Mouse (Mus musculus) kidney, embryonic 15.5 days (tissue): Measurements from ENCODE around the gene Zfp963. TPM values are rescaled to one million over a fixed set of nuclear protein-coding genes. Genes with fewer than 3 reads are reported as not detected.

ENCODE experiments used
- ATAC-seq: fragments of 200-750 bp; cut with Nextera tagmentation; replicated peaks from 2 replicates; pipeline ENCODE4 v1.8.0; 2017; ENCODE audit warnings: moderate TSS enrichment; ENCODE audit not compliant: low FRiP score
- H3K27ac ChIP-seq: fragments of 300-500 bp; sonication (generic); 2 replicates; pipeline ENCODE4 v1.5.1; 2015; ENCODE audit warnings: mild to moderate bottlenecking, inconsistent platforms
- H3K27me3 ChIP-seq: fragments of 300-500 bp; sonication (generic); 2 replicates; pipeline ENCODE4 v1.6.1; 2015; ENCODE audit warnings: inconsistent platforms
- H3K36me3 ChIP-seq: fragments of 300-500 bp; sonication (generic); 2 replicates; pipeline ENCODE4 v1.6.1; 2015; ENCODE audit warnings: inconsistent platforms
- H3K4me1 ChIP-seq: fragments of 300-500 bp; sonication (generic); 2 replicates; pipeline ENCODE4 v1.6.1; 2015; ENCODE audit warnings: inconsistent platforms
- H3K4me2 ChIP-seq: fragments of 300-500 bp; sonication (generic); 2 replicates; pipeline ENCODE4 v1.6.1; 2015; ENCODE audit warnings: moderate library complexity, mild to moderate bottlenecking, inconsistent platforms
- H3K4me3 ChIP-seq: fragments of 300-500 bp; sonication (generic); replicated peaks from 2 replicates; pipeline ENCODE4 v1.5.1; 2015; ENCODE audit warnings: mild to moderate bottlenecking, inconsistent platforms
- H3K9ac ChIP-seq: fragments of 300-500 bp; sonication (generic); 2 replicates; pipeline ENCODE4 v1.6.1; 2015; ENCODE audit warnings: mild to moderate bottlenecking, inconsistent platforms
- H3K9me3 ChIP-seq: fragments of 300-500 bp; sonication (generic); replicated peaks from 2 replicates; pipeline ENCODE4 v1.6.1; 2016; ENCODE audit warnings: inconsistent platforms
- WGBS: fragments of 180-500 bp; shearing (Covaris S2); methylation state at CpG from one replicate; pipeline ENCODE4 v1.1.7; 2015; ENCODE audit warnings: mixed read lengths; 5-methylcytosine and 5-hydroxymethylcytosine counted together
- polyA plus RNA-seq: library from polyadenylated mRNA; unstranded; fragments of >200 nt; fragmentation: Nextera tagmentation; extraction: Ambion mirVana; gene quantifications from 2 replicates; pipeline ENCODE4 v1.2.1, GENCODE M21; 2015

The Zfp963 gene
- polyA plus RNA-seq, 1 experiment from 2014 or later, result 5.7 TPM

- Histone ChIP-seq H3K4me1 (peaks cover 27% of the 10 kb centered on the region), H3K4me3 (no peak overlapping the region), H3K4me2 (no peak overlapping the region), H3K9ac (no peak overlapping the region), H3K27me3 (no peaks in the 10 kb centered on the region), H3K27ac (no peak overlapping the region), H3K36me3 (peaks cover 10% of the 10 kb centered on the region), H3K9me3 (no peaks in the 10 kb centered on the region)
- ATAC-seq, result no peak
- 86% methylated on average over 5 of the region's 5 CpGs for WGBS
These were observed 39.3 kb upstream of the Zfp963 start for GRCm38 (mm10) chr8:69789105-69789504.

GRCm38 (mm10) chr8:69777111-69777510, 27.3 kb upstream of the Zfp963 start:
- WGBS, result 68% methylated on average over 12 of the region's 12 CpGs

GRCm38 (mm10) chr8:69775149-69775534, 25.4 kb upstream of the Zfp963 start:
- Histone ChIP-seq H3K27me3 (no peaks in the 10 kb centered on the region), H3K9ac (no peak overlapping the region), H3K27ac (peak overlapping the region; percentile 100), H3K4me2 (peak overlapping the region; percentile 50), H3K4me3 (peak overlapping the region; percentile 90), H3K4me1 (peaks cover 21% of the 10 kb centered on the region), H3K36me3 (0 out of 2 replicates have a peak, but pooled peaks cover 7% of the 10 kb centered on the region), H3K9me3 (no peaks in the 10 kb centered on the region)
- ATAC-seq, result no peak
- 48% methylated on average over 2 of the region's 2 CpGs for WGBS

More at GRCm38 (mm10) chr8:69777111-69777510, 27.3 kb upstream of the Zfp963 start:
- Histone ChIP-seq H3K4me2 (no peak overlapping the region), H3K9me3 (no peaks in the 10 kb centered on the region), H3K27ac (no peak overlapping the region), H3K36me3 (0 out of 2 replicates have a peak, but pooled peaks cover under 1% of the 10 kb centered on the region), H3K9ac (no peak overlapping the region), H3K27me3 (no peaks in the 10 kb centered on the region), H3K4me3 (no peak overlapping the region), H3K4me1 (peaks cover 17% of the 10 kb centered on the region)
- no peak for ATAC-seq

- peak within 1 kb of the TSS; percentile 65 for H3K4me2 ChIP-seq
- H3K27ac ChIP-seq, result peak within 1 kb of the TSS; percentile 100
- H3K9ac ChIP-seq, result peak within 1 kb of the TSS; percentile 97
- H3K36me3 ChIP-seq, result peaks cover 10% of the 10 kb centered on the region; the same call in 1 of the 2 replicates
- H3K4me1 ChIP-seq, result peaks cover 21% of the 10 kb centered on the region
- WGBS, result under 1% methylated on average over 41 of the region's 41 CpGs
- ATAC-seq, result peak; percentile 100
- H3K4me3 ChIP-seq, result peak within 1 kb of the TSS; percentile 90
- H3K9me3 ChIP-seq, result no peaks in the 10 kb centered on the region
- H3K27me3 ChIP-seq, result no peaks in the 10 kb centered on the region
These were observed 24.9 kb upstream of the Zfp963 start, which contains the start of gene Gm20422 for GRCm38 (mm10) chr8:69774503-69775148. Gm20422 (minus strand) TSS chr8:69774886.

- Histone ChIP-seq H3K4me1 (peaks cover 21% of the 10 kb centered on the region), H3K36me3 (peaks cover 35% of the 10 kb centered on the region), H3K27me3 (no peaks in the 10 kb centered on the region), H3K9ac (no peak overlapping the region), H3K4me3 (no peak overlapping the region), H3K4me2 (no peak overlapping the region), H3K27ac (no peak overlapping the region), H3K9me3 (no peaks in the 10 kb centered on the region)
- ATAC-seq, result no peak
- WGBS, result 86% methylated on average over 2 of the region's 2 CpGs
These were observed 22.3 kb upstream of the Zfp963 start for GRCm38 (mm10) chr8:69772106-69772505.

GRCm38 (mm10) chr8:69771221-69771620, 21.5 kb upstream of the Zfp963 start:
- peaks cover 44% of the 10 kb centered on the region for H3K36me3 ChIP-seq
- H3K27me3 ChIP-seq, result no peaks in the 10 kb centered on the region
- H3K4me1 ChIP-seq, result peaks cover 21% of the 10 kb centered on the region
- no peak overlapping the region for H3K4me3 ChIP-seq
- no peaks in the 10 kb centered on the region; the same call in 1 of the 2 replicates for H3K9me3 ChIP-seq
- H3K27ac ChIP-seq, result no peak overlapping the region
- no peak for ATAC-seq
- no peak overlapping the region for H3K9ac ChIP-seq
- H3K4me2 ChIP-seq, result no peak overlapping the region
- WGBS, result 82% methylated on average over 9 of the region's 9 CpGs

GRCm38 (mm10) chr8:69761814-69762445, 12.2 kb upstream of the Zfp963 start:
- WGBS, result 93% methylated on average over 4 of the region's 4 CpGs
- no peak overlapping the region for H3K9ac ChIP-seq
- peaks cover 93% of the 10 kb centered on the region for H3K36me3 ChIP-seq
- no peaks in the 10 kb centered on the region for H3K4me1 ChIP-seq
- H3K4me2 ChIP-seq, result no peak overlapping the region
- H3K27ac ChIP-seq, result no peak overlapping the region
- H3K9me3 ChIP-seq, result no peaks in the 10 kb centered on the region; the same call in 1 of the 2 replicates
- H3K4me3 ChIP-seq, result no peak overlapping the region
- no peaks in the 10 kb centered on the region for H3K27me3 ChIP-seq
- ATAC-seq, result no peak

- Histone ChIP-seq H3K9ac (no peak overlapping the region), H3K4me3 (no peak overlapping the region), H3K9me3 (no peaks in the 10 kb centered on the region), H3K27me3 (no peaks in the 10 kb centered on the region), H3K4me2 (no peak overlapping the region), H3K27ac (no peak overlapping the region), H3K4me1 (no peaks in the 10 kb centered on the region), H3K36me3 (peaks cover 70% of the 10 kb centered on the region)
- WGBS, result 94% methylated on average over 5 of the region's 5 CpGs
- no peak for ATAC-seq
These were observed 8.5 kb upstream of the Zfp963 start for GRCm38 (mm10) chr8:69758316-69758715.

- no peak overlapping the region for H3K4me2 ChIP-seq
- no peaks in the 10 kb centered on the region for H3K9me3 ChIP-seq
- H3K27me3 ChIP-seq, result no peaks in the 10 kb centered on the region
- WGBS, result 97% methylated on average over 2 of the region's 2 CpGs
- no peak for ATAC-seq
- peaks cover 12% of the 10 kb centered on the region for H3K4me1 ChIP-seq
- H3K36me3 ChIP-seq, result peaks cover 18% of the 10 kb centered on the region
- no peak overlapping the region for H3K27ac ChIP-seq
- H3K4me3 ChIP-seq, result no peak overlapping the region
- H3K9ac ChIP-seq, result no peak overlapping the region
These were observed 2.7 kb upstream of the Zfp963 start for GRCm38 (mm10) chr8:69752437-69752836.

GRCm38 (mm10) chr8:69741231-69741630, 8.5 kb downstream of the Zfp963 start:
- Histone ChIP-seq H3K4me2 (no peak overlapping the region), H3K4me3 (no peak overlapping the region), H3K9me3 (no peaks in the 10 kb centered on the region), H3K9ac (no peak overlapping the region), H3K4me1 (no peaks in the 10 kb centered on the region), H3K36me3 (peaks cover 27% of the 10 kb centered on the region), H3K27me3 (no peaks in the 10 kb centered on the region), H3K27ac (no peak overlapping the region)
- WGBS, result 78% methylated on average over 2 of the region's 2 CpGs
- no peak for ATAC-seq

- no peak overlapping the region for H3K9ac ChIP-seq
- H3K27me3 ChIP-seq, result no peaks in the 10 kb centered on the region
- no peak for ATAC-seq
- H3K4me2 ChIP-seq, result no peak overlapping the region
- no peak overlapping the region for H3K27ac ChIP-seq
- 81% methylated on average over 6 of the region's 6 CpGs for WGBS
- peaks cover 27% of the 10 kb centered on the region for H3K36me3 ChIP-seq
- H3K4me1 ChIP-seq, result no peaks in the 10 kb centered on the region
- H3K9me3 ChIP-seq, result no peaks in the 10 kb centered on the region
- no peak overlapping the region for H3K4me3 ChIP-seq
These were observed 9.0 kb downstream of the Zfp963 start for GRCm38 (mm10) chr8:69740763-69741162.

- Histone ChIP-seq H3K9me3 (0 out of 2 replicates have a peak, but pooled peaks cover 5% of the 10 kb centered on the region), H3K27me3 (no peaks in the 10 kb centered on the region), H3K4me3 (no peak overlapping the region), H3K36me3 (no peaks in the 10 kb centered on the region), H3K4me2 (no peak overlapping the region), H3K9ac (no peak overlapping the region), H3K27ac (no peak overlapping the region), H3K4me1 (no peaks in the 10 kb centered on the region)
- 79% methylated on average over 1 of the region's 1 CpGs for WGBS
- no peak for ATAC-seq
These were observed 14.3 kb downstream of the Zfp963 start for GRCm38 (mm10) chr8:69735495-69735894.
